Mouse (Mus musculus) neural tube, embryonic 15.5 days (tissue): ENCODE measurements around the gene Ezr. TPM values are rescaled to one million over a fixed set of nuclear protein-coding genes. Genes with fewer than 3 reads are reported as not detected.

Experiments
- ATAC-seq: fragments of 200-750 bp; cut with Nextera tagmentation; 2 replicates; pipeline ENCODE4 v1.8.0; 2017; ENCODE audit warnings: mild to moderate bottlenecking, moderate TSS enrichment, moderate library complexity; ENCODE audit not compliant: low FRiP score
- H3K27ac ChIP-seq: fragments of 300-500 bp; sonication (generic); replicated peaks from 2 replicates; pipeline ENCODE4 v1.5.1; 2015; ENCODE audit warnings: mild to moderate bottlenecking, inconsistent platforms
- H3K27me3 ChIP-seq: fragments of 300-500 bp; sonication (generic); replicated peaks from 2 replicates; pipeline ENCODE4 v1.6.1; 2015; ENCODE audit warnings: inconsistent platforms
- H3K36me3 ChIP-seq: fragments of 300-500 bp; sonication (generic); 2 replicates; pipeline ENCODE4 v1.6.1; 2015; ENCODE audit warnings: inconsistent platforms
- H3K4me1 ChIP-seq: fragments of 300-500 bp; sonication (generic); 2 replicates; pipeline ENCODE4 v1.6.1; 2015; ENCODE audit warnings: inconsistent platforms
- H3K4me2 ChIP-seq: fragments of 300-500 bp; sonication (generic); 2 replicates; pipeline ENCODE4 v1.6.1; 2015; ENCODE audit warnings: inconsistent platforms, mild to moderate bottlenecking, moderate library complexity
- H3K4me3 ChIP-seq: fragments of 300-500 bp; sonication (generic); replicated peaks from 2 replicates; pipeline ENCODE4 v1.5.1; 2015; ENCODE audit warnings: mild to moderate bottlenecking, inconsistent platforms
- H3K9ac ChIP-seq: fragments of 300-500 bp; sonication (generic); replicated peaks from 2 replicates; pipeline ENCODE4 v1.6.1; 2015; ENCODE audit warnings: mild to moderate bottlenecking, inconsistent platforms
- H3K9me3 ChIP-seq: fragments of 300-500 bp; sonication (generic); replicated peaks from 2 replicates; pipeline ENCODE4 v1.6.1; 2016; ENCODE audit warnings: inconsistent platforms
- WGBS: fragments of 180-500 bp; shearing (Covaris S2); methylation state at CpG from one replicate; pipeline ENCODE4 v1.1.7; 2015; ENCODE audit warnings: mixed read lengths; 5-methylcytosine and 5-hydroxymethylcytosine counted together
- polyA plus RNA-seq: library from polyadenylated mRNA; unstranded; fragments of >200 nt; fragmentation: Nextera tagmentation; extraction: Ambion mirVana; gene quantifications from 2 replicates; pipeline ENCODE4 v1.2.1, GENCODE M21; 2015

Gene Ezr
- polyA plus RNA-seq, 1 experiment from 2014 or later: 48.0 TPM

- no peak for ATAC-seq
- Histone ChIP-seq H3K9me3 (no peaks in the 10 kb centered on the region), H3K9ac (no peak overlapping the region), H3K4me3 (no peak overlapping the region), H3K27me3 (no peaks in the 10 kb centered on the region), H3K36me3 (peaks cover 6% of the 10 kb centered on the region; the same call in 1 of the 2 replicates), H3K4me2 (no peak overlapping the region), H3K27ac (no peak overlapping the region), H3K4me1 (peaks cover 21% of the 10 kb centered on the region)
- 94% methylated on average over 13 of the region's 13 CpGs for WGBS
These were observed 43.3 kb downstream of the Ezr start for GRCm38 (mm10) chr17:6739266-6739665.

- no peak overlapping the region for H3K4me2 ChIP-seq
- H3K4me3 ChIP-seq: no peak overlapping the region
- ATAC-seq: no peak
- no peaks in the 10 kb centered on the region for H3K9me3 ChIP-seq
- no peaks in the 10 kb centered on the region for H3K27me3 ChIP-seq
- peaks cover 6% of the 10 kb centered on the region; the same call in 1 of the 2 replicates for H3K36me3 ChIP-seq
- H3K4me1 ChIP-seq: peaks cover 21% of the 10 kb centered on the region
- no peak overlapping the region for H3K27ac ChIP-seq
- 86% methylated on average over 7 of the region's 7 CpGs for WGBS
- no peak overlapping the region for H3K9ac ChIP-seq
These were observed 43.7 kb downstream of the Ezr start for GRCm38 (mm10) chr17:6738836-6739235.

GRCm38 (mm10) chr17:6737273-6737997 lies 45.1 kb downstream of the Ezr start:
- H3K9me3 ChIP-seq: no peaks in the 10 kb centered on the region
- no peak overlapping the region for H3K4me3 ChIP-seq
- peaks cover 6% of the 10 kb centered on the region; the same call in 1 of the 2 replicates for H3K36me3 ChIP-seq
- no peaks in the 10 kb centered on the region for H3K27me3 ChIP-seq
- no peak overlapping the region for H3K27ac ChIP-seq
- 79% methylated on average over 12 of the region's 12 CpGs for WGBS
- peaks cover 12% of the 10 kb centered on the region for H3K4me1 ChIP-seq
- ATAC-seq: no peak
- H3K9ac ChIP-seq: no peak overlapping the region
- H3K4me2 ChIP-seq: no peak overlapping the region

- H3K27me3 ChIP-seq: no peaks in the 10 kb centered on the region
- H3K27ac ChIP-seq: no peak overlapping the region
- H3K4me1 ChIP-seq: peaks cover 4% of the 10 kb centered on the region; the same call in 1 of the 2 replicates
- peaks cover 6% of the 10 kb centered on the region; the same call in 1 of the 2 replicates for H3K36me3 ChIP-seq
- 43% methylated on average over 15 of the region's 15 CpGs for WGBS
- H3K4me2 ChIP-seq: no peak overlapping the region
- no peaks in the 10 kb centered on the region for H3K9me3 ChIP-seq
- ATAC-seq: no peak
- H3K9ac ChIP-seq: no peak overlapping the region
- no peak overlapping the region for H3K4me3 ChIP-seq
These were observed 46.0 kb downstream of the Ezr start for GRCm38 (mm10) chr17:6736306-6737272.

GRCm38 (mm10) chr17:6734746-6735441 lies 47.7 kb downstream of the Ezr start:
- WGBS: 91% methylated on average over 12 of the region's 12 CpGs
- Histone ChIP-seq H3K36me3 (peaks cover 6% of the 10 kb centered on the region; the same call in 1 of the 2 replicates), H3K27me3 (no peaks in the 10 kb centered on the region), H3K9ac (no peak overlapping the region), H3K4me2 (no peak overlapping the region), H3K4me3 (no peak overlapping the region), H3K9me3 (no peaks in the 10 kb centered on the region), H3K27ac (no peak overlapping the region), H3K4me1 (0 out of 2 replicates have a peak, but pooled peaks cover 2% of the 10 kb centered on the region)
- no peak for ATAC-seq

- no peak overlapping the region for H3K4me3 ChIP-seq
- ATAC-seq: no peak
- no peaks in the 10 kb centered on the region for H3K9me3 ChIP-seq
- H3K9ac ChIP-seq: no peak overlapping the region
- H3K4me2 ChIP-seq: no peak overlapping the region
- WGBS: 97% methylated on average over 10 of the region's 10 CpGs
- H3K4me1 ChIP-seq: 0 out of 2 replicates have a peak, but pooled peaks cover 2% of the 10 kb centered on the region
- H3K27ac ChIP-seq: no peak overlapping the region
- no peaks in the 10 kb centered on the region for H3K36me3 ChIP-seq
- no peaks in the 10 kb centered on the region for H3K27me3 ChIP-seq
These were observed 49.2 kb downstream of the Ezr start for GRCm38 (mm10) chr17:6733322-6733875.

- 90% methylated on average over 4 of the region's 4 CpGs for WGBS
- no peak for ATAC-seq
- H3K4me3 ChIP-seq: no peak overlapping the region
These were observed 49.9 kb downstream of the Ezr start for GRCm38 (mm10) chr17:6732665-6733064.

GRCm38 (mm10) chr17:6731634-6732033 lies 51.0 kb downstream of the Ezr start:
- ATAC-seq: no peak
- H3K4me2 ChIP-seq: no peak overlapping the region
- H3K9ac ChIP-seq: no peak overlapping the region
- H3K4me1 ChIP-seq: no peaks in the 10 kb centered on the region
- H3K9me3 ChIP-seq: no peaks in the 10 kb centered on the region
- 81% methylated on average over 12 of the region's 12 CpGs for WGBS
- H3K27ac ChIP-seq: no peak overlapping the region
- H3K4me3 ChIP-seq: no peak overlapping the region
- no peaks in the 10 kb centered on the region for H3K36me3 ChIP-seq
- H3K27me3 ChIP-seq: no peaks in the 10 kb centered on the region

More at GRCm38 (mm10) chr17:6732665-6733064, 49.9 kb downstream of the Ezr start:
- H3K4me1 ChIP-seq: 0 out of 2 replicates have a peak, but pooled peaks cover 2% of the 10 kb centered on the region
- no peak overlapping the region for H3K27ac ChIP-seq
- H3K9me3 ChIP-seq: no peaks in the 10 kb centered on the region
- no peak overlapping the region for H3K9ac ChIP-seq
- no peaks in the 10 kb centered on the region for H3K36me3 ChIP-seq
- no peak overlapping the region for H3K4me2 ChIP-seq
- no peaks in the 10 kb centered on the region for H3K27me3 ChIP-seq

GRCm38 (mm10) chr17:6731132-6731531 lies 51.5 kb downstream of the Ezr start:
- no peak overlapping the region for H3K4me3 ChIP-seq
- H3K4me1 ChIP-seq: no peaks in the 10 kb centered on the region
- no peaks in the 10 kb centered on the region for H3K36me3 ChIP-seq
- no peak overlapping the region for H3K9ac ChIP-seq
- H3K27ac ChIP-seq: no peak overlapping the region
- H3K9me3 ChIP-seq: no peaks in the 10 kb centered on the region
- no peak for ATAC-seq
- 83% methylated on average over 8 of the region's 8 CpGs for WGBS
- no peaks in the 10 kb centered on the region for H3K27me3 ChIP-seq
- H3K4me2 ChIP-seq: no peak overlapping the region

GRCm38 (mm10) chr17:6729244-6729742 lies 53.3 kb downstream of the Ezr start:
- 15% methylated on average over 6 of the region's 6 CpGs for WGBS
- no peak for ATAC-seq
- Histone ChIP-seq H3K4me1 (no peaks in the 10 kb centered on the region), H3K4me2 (no peak overlapping the region), H3K27ac (no peak overlapping the region), H3K9me3 (no peaks in the 10 kb centered on the region), H3K9ac (no peak overlapping the region), H3K27me3 (no peaks in the 10 kb centered on the region), H3K36me3 (no peaks in the 10 kb centered on the region), H3K4me3 (no peak overlapping the region)
